Mouse (Mus musculus) embryonic fibroblast, embryonic 13.5 days (primary cell): ENCODE data around the gene Gm10778.

Experiments
- CTCF ChIP-seq: IDR thresholded peaks from 2 replicates; pipeline ENCODE4 v1.5.1; 2011; ENCODE audit warnings: mild to moderate bottlenecking, control low read depth, low read length, moderate library complexity, borderline replicate concordance; ENCODE audit not compliant: insufficient read depth
- POLR2A ChIP-seq: IDR thresholded peaks from 2 replicates; pipeline ENCODE4 v1.6.1; 2011; ENCODE audit warnings: low read depth, mild to moderate bottlenecking, control low read depth, low read length, moderate library complexity

DNA sequence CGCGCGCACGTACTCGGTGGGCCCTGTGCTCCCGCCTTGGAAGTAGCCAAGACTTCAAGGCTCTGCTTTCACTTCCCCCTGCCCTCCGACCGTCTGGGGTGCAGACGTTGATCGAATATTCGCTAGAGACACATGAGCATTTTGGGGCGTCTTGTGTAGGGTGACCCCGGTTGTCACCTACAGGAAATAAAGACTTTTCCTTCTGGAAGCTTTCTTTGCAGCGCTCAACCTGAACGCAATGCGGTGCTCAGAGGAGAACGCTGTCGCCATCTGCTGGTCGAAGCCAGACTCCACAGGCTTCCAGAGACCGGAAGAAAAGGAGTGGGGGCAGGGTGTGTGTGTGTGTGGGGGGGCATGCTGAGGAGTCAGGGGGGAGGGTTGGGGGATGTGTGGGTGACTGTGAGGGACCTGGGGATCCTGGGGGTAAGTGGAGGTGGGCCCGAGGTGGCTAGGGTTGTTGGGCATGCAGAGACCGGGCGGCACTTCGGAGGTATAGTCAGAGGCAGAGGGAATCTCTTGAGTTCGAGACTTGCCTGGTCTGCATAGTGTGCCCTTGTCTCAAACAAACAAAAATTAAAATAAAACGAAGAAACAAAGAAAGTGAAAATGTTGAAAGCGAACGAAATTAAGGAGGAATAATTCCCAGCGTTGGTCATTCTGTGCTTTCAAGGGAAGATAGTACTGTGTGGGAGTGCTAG lies 43.7 kb upstream of the Gm10778 start:
- TF ChIP-seq CTCF = peak; percentile 93
- TF ChIP-seq POLR2A = no peak; the same call in 1 of the 2 replicates
